Mouse (Mus musculus) liver, embryonic 14.5 days (tissue): ENCODE measurements around the gene Dennd5a. TPM values are rescaled to one million over a fixed set of nuclear protein-coding genes. Genes with fewer than 3 reads are reported as not detected.

ENCODE experiments used
- ATAC-seq: fragments of 200-750 bp; cut with Nextera tagmentation; 2 replicates; pipeline ENCODE4 v1.8.0; 2017; ENCODE audit warnings: moderate number of reproducible peaks, mild to moderate bottlenecking, moderate library complexity; ENCODE audit not compliant: insufficient read depth
- DNase-seq, 3 experiments: peaks; one replicate each; pipeline ENCODE4 v3.0.0-alpha.2; 2012 to 2013; ENCODE audit warnings: low read depth in 3 of 3, low spot score in 3 of 3
- H3K27ac ChIP-seq: fragments of 300-500 bp; sonication (generic); 2 replicates; pipeline ENCODE4 v1.5.1; 2014; ENCODE audit warnings: moderate library complexity, mild to moderate bottlenecking, control low read depth, inconsistent platforms
- H3K27me3 ChIP-seq: fragments of 300-500 bp; sonication (generic); 2 replicates; pipeline ENCODE4 v1.6.1; 2014; ENCODE audit warnings: mild to moderate bottlenecking, low read length, moderate library complexity; ENCODE audit not compliant: control insufficient read depth, insufficient read depth
- H3K36me3 ChIP-seq: fragments of 300-500 bp; sonication (generic); replicated peaks from 2 replicates; pipeline ENCODE4 v1.6.1; 2014; ENCODE audit warnings: low read depth; ENCODE audit not compliant: control insufficient read depth, insufficient read depth
- H3K4me1 ChIP-seq, 2 experiments: fragments of 200-500 bp in 1 of 2; fragments of 300-500 bp in 1 of 2; sonication (generic) in 1 of 2; replicated peaks; 2 replicates each; pipeline ENCODE4 v1.6.1; 2012 to 2014; ENCODE audit warnings: antibody characterized with exemption in 1 of 2, inconsistent platforms in 1 of 2, low read length in 1 of 2; ENCODE audit not compliant: control insufficient read depth in 2 of 2, insufficient read depth in 2 of 2
- H3K4me2 ChIP-seq: fragments of 300-500 bp; sonication (generic); 2 replicates; pipeline ENCODE4 v1.6.1; 2014; ENCODE audit warnings: low read depth, mild to moderate bottlenecking, control low read depth, moderate library complexity
- H3K4me3 ChIP-seq, 2 experiments: fragments of 200-500 bp in 1 of 2; fragments of 300-500 bp in 1 of 2; sonication (generic) in 1 of 2; 2 replicates each; pipeline ENCODE4 v1.5.1; 2012 to 2014; ENCODE audit warnings: low read depth in 2 of 2, low read length in 2 of 2, mild to moderate bottlenecking in 2 of 2, control low read depth in 1 of 2, inconsistent platforms in 1 of 2, moderate library complexity in 1 of 2; ENCODE audit not compliant: insufficient read depth in 1 of 2
- H3K9ac ChIP-seq: fragments of 300-500 bp; sonication (generic); replicated peaks from 2 replicates; pipeline ENCODE4 v1.6.1; 2014; ENCODE audit warnings: mild to moderate bottlenecking, control low read depth, moderate library complexity
- H3K9me3 ChIP-seq: fragments of 300-500 bp; sonication (generic); 2 replicates; pipeline ENCODE4 v1.6.1; 2016; ENCODE audit warnings: low read length, mixed read lengths; ENCODE audit not compliant: control insufficient read depth
- CTCF ChIP-seq: IDR thresholded peaks from 2 replicates; pipeline ENCODE4 v1.5.1; 2016; ENCODE audit warnings: antibody characterized with exemption, low read depth, control low read depth
- EP300 ChIP-seq: IDR thresholded peaks from 2 replicates; pipeline ENCODE4 v1.6.1; 2016; ENCODE audit warnings: antibody characterized with exemption, low read depth
- WGBS: fragments of 180-500 bp; shearing (Covaris S2); extraction: QIAGEN DNeasy Blood & Tissue Kit; methylation state at CpG from one replicate; pipeline ENCODE4 v1.1.7; 2014; ENCODE audit not compliant: insufficient replicate concordance; 5-methylcytosine and 5-hydroxymethylcytosine counted together
- polyA plus RNA-seq, 2 experiments: library from polyadenylated mRNA; depleted of rRNA in 1 of 2; stranded (reverse) in 1 of 2; unstranded in 1 of 2; fragments of >200 nt; fragmentation: Nextera tagmentation in 1 of 2; extraction: Ambion mirVana in 1 of 2; gene quantifications; 2 replicates each; pipeline versions ENCODE4 v1.2.1 to v1.2.3; 2012 to 2014

Gene Dennd5a
- polyA plus RNA-seq, 2 experiments = 6.9 to 13.8 TPM

DNA sequence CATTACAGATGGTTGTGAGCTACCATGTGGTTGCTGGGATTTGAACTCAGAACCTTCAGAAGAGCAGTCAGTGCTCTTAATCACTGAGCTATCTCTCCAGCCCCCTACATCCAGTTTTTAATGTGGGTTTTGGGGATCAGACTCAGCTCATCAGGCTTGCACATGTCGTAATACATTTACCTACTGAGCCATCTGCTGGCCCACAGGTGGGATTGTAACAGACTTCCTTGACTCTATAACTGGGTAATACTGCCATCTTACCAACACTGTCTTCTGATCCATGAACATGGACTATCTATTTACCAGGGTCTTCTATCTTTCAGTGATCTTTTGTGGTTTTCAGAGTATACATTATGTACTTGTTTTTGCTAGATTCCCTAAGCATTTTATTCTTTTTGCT is 74.0 kb downstream of the Dennd5a start:
- Histone ChIP-seq H3K9ac (no peak overlapping the region), H3K36me3 (no peaks in the 10 kb centered on the region), H3K27me3 (no peaks in the 10 kb centered on the region), H3K4me2 (no peak overlapping the region), H3K9me3 (no peaks in the 10 kb centered on the region), H3K4me1 (no peaks in the 10 kb centered on the region), H3K27ac (no peak overlapping the region), H3K4me3 (no peak overlapping the region)
- 72% methylated on average over 1 of the region's 1 CpGs for WGBS
- ATAC-seq (no peak), DNase-seq (no peak)
- TF ChIP-seq EP300 = no peak
- TF ChIP-seq CTCF = no peak

DNA sequence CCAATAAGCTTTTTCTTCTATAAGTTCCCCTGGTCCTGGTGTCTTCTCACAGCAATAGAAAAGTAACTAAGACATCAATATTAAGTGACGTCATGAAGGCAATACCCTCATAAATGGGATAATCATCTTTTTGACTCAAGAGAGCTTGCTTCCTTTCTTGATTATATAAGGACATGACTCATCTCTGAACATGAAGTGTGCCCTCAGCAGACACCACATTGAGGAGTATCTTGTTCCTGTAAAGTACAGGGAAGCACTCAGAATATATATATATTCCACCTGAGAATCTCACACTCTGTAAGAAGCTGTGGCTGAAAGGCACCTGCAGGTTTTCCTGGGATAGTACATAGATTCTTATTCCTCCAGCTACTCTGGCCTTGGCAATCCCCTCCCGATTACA is 77.7 kb downstream of the Dennd5a start:
- WGBS = 67% methylated on average over 2 of the region's 2 CpGs
- ATAC-seq (no peak), DNase-seq (no peak)
- Histone ChIP-seq H3K4me1 (no peaks in the 10 kb centered on the region), H3K27me3 (no peaks in the 10 kb centered on the region), H3K4me2 (no peak overlapping the region), H3K9ac (no peak overlapping the region), H3K4me3 (no peak overlapping the region), H3K36me3 (no peaks in the 10 kb centered on the region), H3K27ac (no peak overlapping the region), H3K9me3 (no peaks in the 10 kb centered on the region)
- TF ChIP-seq CTCF (no peak), EP300 (no peak)

DNA sequence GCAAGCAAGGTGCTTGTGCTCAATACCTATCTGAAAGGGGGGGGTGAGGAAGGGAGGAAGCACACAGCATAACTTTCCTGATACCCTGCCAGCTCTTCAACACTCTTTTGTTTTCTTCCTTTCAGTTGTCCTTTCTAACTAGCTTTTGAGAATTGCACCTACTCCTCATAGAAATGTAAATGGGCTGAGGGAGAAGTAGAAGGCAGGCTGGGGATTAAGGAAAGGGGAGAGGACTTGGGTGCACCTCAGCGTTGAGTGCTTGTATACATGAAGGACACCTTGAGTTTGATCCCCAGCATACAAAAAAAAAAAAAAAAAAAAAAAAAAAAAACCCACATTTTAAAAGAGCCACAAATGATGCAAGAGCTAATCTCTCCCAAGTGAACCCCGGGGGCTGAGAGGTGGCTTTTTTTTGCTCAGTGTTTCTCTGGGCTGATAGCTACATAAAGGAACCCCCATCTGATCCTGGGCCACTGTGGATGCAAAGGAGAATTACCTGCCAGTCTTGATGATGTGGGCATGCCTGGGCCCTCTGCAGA is 78.6 kb downstream of the Dennd5a start:
- WGBS = 40% methylated on average over 2 of the region's 2 CpGs
- Histone ChIP-seq H3K9me3 (no peaks in the 10 kb centered on the region), H3K36me3 (no peaks in the 10 kb centered on the region), H3K27ac (no peak overlapping the region), H3K27me3 (no peaks in the 10 kb centered on the region), H3K4me3 (no peak overlapping the region), H3K4me2 (no peak overlapping the region), H3K4me1 (no peaks in the 10 kb centered on the region), H3K9ac (no peak overlapping the region)
- TF ChIP-seq EP300 (no peak), CTCF (no peak)
- ATAC-seq (no peak), DNase-seq (no peak)

DNA sequence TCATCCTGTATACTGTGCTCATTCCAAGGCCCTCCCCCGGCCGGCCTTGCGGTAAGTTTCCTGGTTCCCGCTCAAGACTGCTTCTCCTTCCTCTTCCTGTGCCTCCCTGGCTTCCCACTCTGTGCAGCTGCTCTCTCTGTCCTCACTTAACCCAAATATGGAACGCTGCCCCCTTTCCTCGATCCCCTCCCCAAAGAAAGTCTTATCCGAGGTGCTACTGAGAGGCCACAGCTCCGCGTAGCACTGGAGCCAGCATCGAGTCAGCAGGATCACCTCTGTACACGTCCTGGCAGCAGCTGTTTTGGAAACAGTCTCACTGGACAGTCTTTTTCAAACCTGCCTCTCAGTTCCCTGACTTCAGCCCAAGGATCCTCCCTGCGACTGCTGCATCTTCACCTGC is 81.1 kb downstream of the Dennd5a start:
- no peak overlapping the region for H3K27ac ChIP-seq
- no peak for DNase-seq
- no peaks in the 10 kb centered on the region for H3K27me3 ChIP-seq
- H3K4me3 ChIP-seq = no peak overlapping the region
- H3K4me1 ChIP-seq = no peaks in the 10 kb centered on the region
- WGBS = 39% methylated on average over 12 of the region's 12 CpGs
- no peak overlapping the region for H3K4me2 ChIP-seq
- TF ChIP-seq EP300 = no peak
- no peak for TF ChIP-seq CTCF
- H3K9me3 ChIP-seq = no peaks in the 10 kb centered on the region
- no peak overlapping the region for H3K9ac ChIP-seq
- ATAC-seq = no peak
- no peaks in the 10 kb centered on the region for H3K36me3 ChIP-seq

DNA sequence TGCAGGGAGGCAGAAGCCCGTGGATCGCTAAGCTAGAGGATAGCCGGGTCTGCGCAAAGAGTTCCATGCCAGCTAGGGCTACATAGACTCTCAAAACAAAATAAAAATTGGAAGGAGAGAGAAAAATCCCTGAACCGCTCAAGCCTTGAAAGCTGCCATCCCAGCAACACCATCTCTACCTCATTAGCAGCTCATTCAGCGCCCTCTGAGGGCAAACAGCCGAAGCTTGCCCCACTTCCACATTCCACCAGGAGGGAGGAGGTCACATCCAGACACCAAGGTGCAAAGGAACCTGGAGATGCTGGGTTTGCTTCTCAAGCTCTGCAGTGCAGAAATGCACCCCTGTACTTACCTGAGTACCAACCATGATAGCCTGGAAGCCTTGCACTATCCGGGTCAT is 84.2 kb downstream of the Dennd5a start:
- WGBS = 54% methylated on average over 8 of the region's 8 CpGs
- H3K27ac ChIP-seq = no peak overlapping the region
- no peaks in the 10 kb centered on the region for H3K27me3 ChIP-seq
- no peak overlapping the region for H3K4me2 ChIP-seq
- no peak overlapping the region for H3K9ac ChIP-seq
- no peaks in the 10 kb centered on the region for H3K9me3 ChIP-seq
- ATAC-seq (no peak), DNase-seq (no peak)
- TF ChIP-seq EP300 = no peak
- TF ChIP-seq CTCF = no peak
- no peak overlapping the region for H3K4me3 ChIP-seq
- H3K36me3 ChIP-seq = no peaks in the 10 kb centered on the region
- no peaks in the 10 kb centered on the region for H3K4me1 ChIP-seq
